Mouse (Mus musculus) midbrain, embryonic 12.5 days (tissue): ENCODE results near the gene Sap30bp. TPM values are rescaled to one million over a fixed set of nuclear protein-coding genes. Genes with fewer than 3 reads are reported as not detected.
A peak's percentile ranks its signal among the peaks of the same experiment; 100 is the strongest.

Experiments used
- ATAC-seq: fragments of 200-750 bp; cut with Nextera tagmentation; 2 replicates; pipeline ENCODE4 v1.8.0; 2017; ENCODE audit warnings: low read depth, moderate TSS enrichment, moderate library complexity; ENCODE audit not compliant: low FRiP score
- H3K27ac ChIP-seq: fragments of 300-500 bp; sonication (generic); replicated peaks from 2 replicates; pipeline ENCODE4 v1.5.1; 2016; ENCODE audit warnings: mild to moderate bottlenecking
- H3K27me3 ChIP-seq: fragments of 300-500 bp; sonication (generic); 2 replicates; pipeline ENCODE4 v1.6.1; 2016; ENCODE audit warnings: mild to moderate bottlenecking
- H3K36me3 ChIP-seq: fragments of 300-500 bp; sonication (generic); 2 replicates; pipeline ENCODE4 v1.6.1; 2016
- H3K4me1 ChIP-seq: fragments of 300-500 bp; sonication (generic); 2 replicates; pipeline ENCODE4 v1.6.1; 2016
- H3K4me2 ChIP-seq: fragments of 300-500 bp; sonication (generic); replicated peaks from 2 replicates; pipeline ENCODE4 v1.6.1; 2016; ENCODE audit warnings: mild to moderate bottlenecking, moderate library complexity
- H3K4me3 ChIP-seq: fragments of 300-500 bp; sonication (generic); 2 replicates; pipeline ENCODE4 v1.5.1; 2016; ENCODE audit warnings: mild to moderate bottlenecking
- H3K9ac ChIP-seq: fragments of 300-500 bp; sonication (generic); replicated peaks from 2 replicates; pipeline ENCODE4 v1.6.1; 2016; ENCODE audit warnings: mild to moderate bottlenecking, moderate library complexity
- H3K9me3 ChIP-seq: fragments of 300-500 bp; sonication (generic); 2 replicates; pipeline ENCODE4 v1.6.1; 2016; ENCODE audit warnings: mild to moderate bottlenecking
- WGBS: fragments of 180-500 bp; shearing (Covaris S2); methylation state at CpG from one replicate; pipeline ENCODE4 v1.1.7; 2016; 5-methylcytosine and 5-hydroxymethylcytosine counted together
- polyA plus RNA-seq: library from polyadenylated mRNA; unstranded; fragments of >200 nt; fragmentation: Nextera tagmentation; extraction: Ambion mirVana; gene quantifications from 2 replicates; pipeline ENCODE4 v1.2.1, GENCODE M21; 2016

The Sap30bp gene
- polyA plus RNA-seq, 1 experiment from 2014 or later, result 61.8 TPM

GRCm38 (mm10) chr11:115968731-115969405 is 35.8 kb downstream of the Sap30bp start:
- Histone ChIP-seq H3K9me3 (no peaks in the 10 kb centered on the region), H3K4me3 (no peak overlapping the region), H3K36me3 (peaks cover 34% of the 10 kb centered on the region), H3K27me3 (peaks cover 11% of the 10 kb centered on the region), H3K4me2 (no peak overlapping the region), H3K4me1 (0 out of 2 replicates have a peak, but pooled peaks cover 2% of the 10 kb centered on the region), H3K9ac (no peak overlapping the region), H3K27ac (no peak overlapping the region; the same call in 1 of the 2 replicates)
- no peak for ATAC-seq
- 68% methylated on average over 5 of the region's 5 CpGs for WGBS

GRCm38 (mm10) chr11:115970006-115970673 is 37.1 kb downstream of the Sap30bp start:
- Histone ChIP-seq H3K9me3 (no peaks in the 10 kb centered on the region), H3K9ac (no peak overlapping the region; the same call in 1 of the 2 replicates), H3K36me3 (peaks cover 21% of the 10 kb centered on the region), H3K27ac (no peak overlapping the region), H3K4me2 (no peak overlapping the region), H3K27me3 (peaks cover 23% of the 10 kb centered on the region), H3K4me1 (peaks cover 11% of the 10 kb centered on the region), H3K4me3 (no peak overlapping the region)
- ATAC-seq, result no peak
- 62% methylated on average over 15 of the region's 15 CpGs for WGBS

- Histone ChIP-seq H3K9me3 (no peaks in the 10 kb centered on the region), H3K4me3 (no peak overlapping the region), H3K9ac (no peak overlapping the region), H3K27me3 (peaks cover 32% of the 10 kb centered on the region), H3K36me3 (peaks cover 12% of the 10 kb centered on the region), H3K27ac (no peak overlapping the region), H3K4me2 (no peak overlapping the region), H3K4me1 (peaks cover 12% of the 10 kb centered on the region)
- no peak for ATAC-seq
- WGBS, result 65% methylated on average over 6 of the region's 6 CpGs
Observed at GRCm38 (mm10) chr11:115971016-115971415, 37.9 kb downstream of the Sap30bp start.

GRCm38 (mm10) chr11:115974309-115975082 is 41.4 kb downstream of the Sap30bp start, which contains the start of gene Itgb4:
TSS of gene Itgb4 (plus strand) at chr11:115974709.
- peaks cover 12% of the 10 kb centered on the region for H3K4me1 ChIP-seq
- peaks cover 60% of the 10 kb centered on the region for H3K27me3 ChIP-seq
- H3K9me3 ChIP-seq, result no peaks in the 10 kb centered on the region
- 21% methylated on average over 31 of the region's 58 CpGs for WGBS
- H3K4me2 ChIP-seq, result peak within 1 kb of the TSS; percentile 51
- no peak within 1 kb of the TSS for H3K27ac ChIP-seq
- H3K36me3 ChIP-seq, result no peaks in the 10 kb centered on the region
- no peak for ATAC-seq
- H3K4me3 ChIP-seq, result peak within 1 kb of the TSS; percentile 35
- H3K9ac ChIP-seq, result peak within 1 kb of the TSS; percentile 20; the same call in 1 of the 2 replicates

GRCm38 (mm10) chr11:115975083-115975420 is 42.0 kb downstream of the Sap30bp start:
- H3K9me3 ChIP-seq, result no peaks in the 10 kb centered on the region
- H3K27me3 ChIP-seq, result peaks cover 63% of the 10 kb centered on the region
- peak overlapping the region; percentile 35 for H3K4me3 ChIP-seq
- no peaks in the 10 kb centered on the region for H3K36me3 ChIP-seq
- H3K27ac ChIP-seq, result no peak overlapping the region
- H3K4me1 ChIP-seq, result peaks cover 12% of the 10 kb centered on the region
- WGBS, result 6% methylated on average over 17 of the region's 18 CpGs
- peak overlapping the region; percentile 51 for H3K4me2 ChIP-seq
- peak overlapping the region; percentile 20; the same call in 1 of the 2 replicates for H3K9ac ChIP-seq
- ATAC-seq, result no peak

GRCm38 (mm10) chr11:115975544-115975943 is 42.5 kb downstream of the Sap30bp start:
- no peak for ATAC-seq
- no peak overlapping the region for H3K4me3 ChIP-seq
- no peak overlapping the region for H3K9ac ChIP-seq
- no peak overlapping the region for H3K4me2 ChIP-seq
- H3K9me3 ChIP-seq, result no peaks in the 10 kb centered on the region
- H3K27me3 ChIP-seq, result peaks cover 64% of the 10 kb centered on the region
- 35% methylated on average over 12 of the region's 12 CpGs for WGBS
- H3K27ac ChIP-seq, result no peak overlapping the region
- H3K36me3 ChIP-seq, result no peaks in the 10 kb centered on the region
- H3K4me1 ChIP-seq, result peaks cover 12% of the 10 kb centered on the region

GRCm38 (mm10) chr11:115982472-115982871 is 49.4 kb downstream of the Sap30bp start:
- Histone ChIP-seq H3K4me1 (no peaks in the 10 kb centered on the region), H3K4me2 (no peak overlapping the region), H3K27me3 (peaks cover 30% of the 10 kb centered on the region), H3K27ac (no peak overlapping the region), H3K9ac (no peak overlapping the region), H3K36me3 (no peaks in the 10 kb centered on the region), H3K4me3 (no peak overlapping the region), H3K9me3 (no peaks in the 10 kb centered on the region)
- no peak for ATAC-seq
- 90% methylated on average over 15 of the region's 15 CpGs for WGBS

GRCm38 (mm10) chr11:115983291-115983690 is 50.2 kb downstream of the Sap30bp start:
- Histone ChIP-seq H3K4me3 (no peak overlapping the region), H3K27ac (no peak overlapping the region), H3K36me3 (no peaks in the 10 kb centered on the region), H3K4me2 (no peak overlapping the region), H3K4me1 (no peaks in the 10 kb centered on the region), H3K27me3 (peaks cover 25% of the 10 kb centered on the region), H3K9me3 (no peaks in the 10 kb centered on the region), H3K9ac (no peak overlapping the region)
- ATAC-seq, result no peak
- WGBS, result 89% methylated on average over 8 of the region's 8 CpGs

GRCm38 (mm10) chr11:115989686-115990085 is 56.6 kb downstream of the Sap30bp start:
- Histone ChIP-seq H3K9me3 (no peaks in the 10 kb centered on the region), H3K4me3 (0 out of 2 replicates have a peak overlapping the region, but pooled peaks have one; percentile 13), H3K27me3 (peaks cover 14% of the 10 kb centered on the region), H3K36me3 (no peaks in the 10 kb centered on the region), H3K9ac (no peak overlapping the region), H3K27ac (no peak overlapping the region), H3K4me2 (peak overlapping the region; percentile 24), H3K4me1 (no peaks in the 10 kb centered on the region)
- ATAC-seq, result no peak
- 51% methylated on average over 14 of the region's 15 CpGs for WGBS

GRCm38 (mm10) chr11:115992098-115992497 is 59.0 kb downstream of the Sap30bp start:
- Histone ChIP-seq H3K9ac (no peak overlapping the region), H3K9me3 (no peaks in the 10 kb centered on the region), H3K36me3 (no peaks in the 10 kb centered on the region), H3K27ac (no peak overlapping the region), H3K4me2 (no peak overlapping the region), H3K27me3 (peaks cover 14% of the 10 kb centered on the region), H3K4me1 (no peaks in the 10 kb centered on the region), H3K4me3 (no peak overlapping the region)
- no peak for ATAC-seq
- 70% methylated on average over 4 of the region's 4 CpGs for WGBS

GRCm38 (mm10) chr11:115995256-115995655 is 62.2 kb downstream of the Sap30bp start:
- H3K4me3 ChIP-seq, result no peak overlapping the region
- peaks cover 10% of the 10 kb centered on the region for H3K27me3 ChIP-seq
- peaks cover 6% of the 10 kb centered on the region; the same call in 1 of the 2 replicates for H3K4me1 ChIP-seq
- WGBS, result 94% methylated on average over 3 of the region's 3 CpGs
- no peak for ATAC-seq
- no peaks in the 10 kb centered on the region for H3K9me3 ChIP-seq
- H3K9ac ChIP-seq, result no peak overlapping the region
- H3K27ac ChIP-seq, result no peak overlapping the region
- H3K4me2 ChIP-seq, result no peak overlapping the region
- no peaks in the 10 kb centered on the region for H3K36me3 ChIP-seq

GRCm38 (mm10) chr11:115997047-115997446 is 64.0 kb downstream of the Sap30bp start:
- WGBS, result 78% methylated on average over 4 of the region's 4 CpGs
- no peak overlapping the region for H3K4me3 ChIP-seq
- H3K4me2 ChIP-seq, result no peak overlapping the region
- H3K9ac ChIP-seq, result no peak overlapping the region
- peaks cover 16% of the 10 kb centered on the region for H3K27me3 ChIP-seq
- ATAC-seq, result no peak
- H3K36me3 ChIP-seq, result no peaks in the 10 kb centered on the region
- no peaks in the 10 kb centered on the region for H3K9me3 ChIP-seq
- H3K4me1 ChIP-seq, result peaks cover 14% of the 10 kb centered on the region
- no peak overlapping the region for H3K27ac ChIP-seq
